In the genomic region with DNA sequence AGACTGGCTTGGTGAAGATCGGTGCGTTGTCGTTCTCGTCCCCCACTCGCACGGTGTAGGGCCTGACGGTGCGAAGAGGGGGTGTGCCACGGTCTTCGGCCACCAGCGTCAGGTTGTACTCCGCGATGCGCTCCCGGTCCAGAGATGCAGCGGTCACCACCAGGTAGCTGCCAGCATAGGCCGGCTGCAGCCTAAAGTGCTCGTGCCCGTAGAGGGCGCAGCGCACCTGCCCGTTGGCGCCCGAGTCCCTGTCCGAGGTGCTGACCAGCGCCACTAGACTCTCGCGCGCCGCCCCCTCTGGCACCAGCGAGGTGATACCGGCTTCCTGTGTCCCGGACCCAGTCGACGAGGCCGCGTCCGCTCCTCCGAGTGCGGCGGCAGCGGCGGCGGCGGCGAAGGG, we compare ENCODE assay signal across 8 mouse cellular contexts. TPM values are rescaled to one million over a fixed set of nuclear protein-coding genes. Genes with fewer than 3 reads are reported as not detected.
DNase-seq lines count a peak whose midpoint lies in the region; ATAC-seq and TF ChIP-seq lines count a peak whose summit lies in the region.

No protein-coding gene starts in this region.

- no peak for TF ChIP-seq EP300 in stomach, postnatal 0 days (optimal IDR thresholded peaks at IDR 0.05)

- H3K36me3 ChIP-seq in embryonic facial prominence, embryonic 14.5 days (ENCODE audit: control insufficient read depth, insufficient read depth, low read length) = no peaks in the 10 kb centered on the region
- H3K36me3 ChIP-seq in heart, embryonic 10.5 days = no peaks in the 10 kb centered on the region
- H3K36me3 ChIP-seq in midbrain, postnatal 0 days (ENCODE audit: insufficient read depth, low read length) = no peaks in the 10 kb centered on the region
- H3K36me3 ChIP-seq in stomach, postnatal 0 days (ENCODE audit: control insufficient read depth, insufficient read depth, low read length) = no peaks in the 10 kb centered on the region

- H3K27me3 ChIP-seq in embryonic facial prominence, embryonic 14.5 days (replicated peaks; ENCODE audit: control insufficient read depth, insufficient read depth, low read length) = peaks cover 91% of the 10 kb centered on the region
- peaks cover 89% of the 10 kb centered on the region for H3K27me3 ChIP-seq in heart, embryonic 10.5 days (ENCODE audit: insufficient read depth, poor library complexity, severe bottlenecking)
- no peaks in the 10 kb centered on the region; the same call in 1 of the 2 replicates for H3K27me3 ChIP-seq in midbrain, postnatal 0 days (ENCODE audit: insufficient read depth, low read length)
- peaks cover 24% of the 10 kb centered on the region; the same call in 1 of the 2 replicates for H3K27me3 ChIP-seq in stomach, postnatal 0 days (ENCODE audit: control insufficient read depth, insufficient read depth, low read length)

- no peak overlapping the region; the same call in 1 of the 2 replicates for H3K9ac ChIP-seq in embryonic facial prominence, embryonic 14.5 days (ENCODE audit: low read depth, low read length)
- H3K9ac ChIP-seq in midbrain, postnatal 0 days (replicated peaks; ENCODE audit: low read length, poor library complexity, severe bottlenecking) = peak overlapping the region; percentile 75
- H3K9ac ChIP-seq in stomach, postnatal 0 days (ENCODE audit: low read length) = no peak overlapping the region

- ATAC-seq in embryonic facial prominence, embryonic 14.5 days (ENCODE audit: low read depth) = peak; percentile 23; the same call in 1 of the 2 replicates
- ATAC-seq in midbrain, postnatal 0 days (ENCODE audit: low FRiP score) = peak; percentile 17; the same call in 1 of the 2 replicates
- ATAC-seq in stomach, postnatal 0 days (ENCODE audit: low FRiP score, low TSS enrichment) = peak; percentile 83

- peaks cover 24% of the 10 kb centered on the region for H3K4me1 ChIP-seq in embryonic facial prominence, embryonic 14.5 days (ENCODE audit: control insufficient read depth, insufficient read depth, low read length)
- peaks cover 50% of the 10 kb centered on the region for H3K4me1 ChIP-seq in heart, embryonic 10.5 days
- peaks cover 17% of the 10 kb centered on the region for H3K4me1 ChIP-seq in midbrain, postnatal 0 days (ENCODE audit: insufficient read depth, low read length)
- H3K4me1 ChIP-seq in stomach, postnatal 0 days (replicated peaks; ENCODE audit: control insufficient read depth, insufficient read depth) = peaks cover 5% of the 10 kb centered on the region

- H3K4me2 ChIP-seq in embryonic facial prominence, embryonic 14.5 days (ENCODE audit: low read depth, low read length) = peak overlapping the region; percentile 76
- H3K4me2 ChIP-seq in midbrain, postnatal 0 days (ENCODE audit: low read depth, low read length, poor library complexity, severe bottlenecking) = peak overlapping the region; percentile 72
- peak overlapping the region; percentile 59 for H3K4me2 ChIP-seq in stomach, postnatal 0 days (replicated peaks; ENCODE audit: low read depth)

- no peaks in the 10 kb centered on the region for H3K9me3 ChIP-seq in embryonic facial prominence, embryonic 14.5 days (ENCODE audit: control insufficient read depth, low read length)
- no peaks in the 10 kb centered on the region for H3K9me3 ChIP-seq in heart, embryonic 10.5 days
- no peaks in the 10 kb centered on the region for H3K9me3 ChIP-seq in midbrain, postnatal 0 days (ENCODE audit: low read length)
- no peaks in the 10 kb centered on the region for H3K9me3 ChIP-seq in stomach, postnatal 0 days (ENCODE audit: control insufficient read depth, low read length)

- 3% methylated on average over 16 of the region's 46 CpGs for WGBS in embryonic facial prominence, embryonic 14.5 days
- WGBS in heart, embryonic 10.5 days = 1% methylated on average over 46 of the region's 46 CpGs
- under 1% methylated on average over 30 of the region's 46 CpGs for WGBS in midbrain, postnatal 0 days
- WGBS in stomach, postnatal 0 days = 1% methylated on average over 46 of the region's 46 CpGs

- peak; percentile 56 for DNase-seq in layer of hippocampus, adult 11-12 months (ENCODE audit: low spot score)
- no peak for DNase-seq in layer of hippocampus, adult 9-11 months
- DNase-seq in embryonic facial prominence, embryonic 14.5 days (ENCODE audit: low spot score) = peak; percentile 79
- DNase-seq in heart, embryonic 10.5 days (ENCODE audit: low spot score) = peak; percentile 87
- peak; percentile 67 to 85 for DNase-seq in kidney, adult 8-10 months
- peak; percentile 71 for DNase-seq in liver
- peak; percentile 81 for DNase-seq in midbrain, postnatal 0 days (ENCODE audit: low spot score)
- peak; percentile 90 for DNase-seq in stomach, postnatal 0 days (ENCODE audit: low spot score)

- peak; percentile 81 for TF ChIP-seq CTCF in midbrain, postnatal 0 days (IDR thresholded peaks at IDR 0.05)
- peak; percentile 96 for TF ChIP-seq CTCF in stomach, postnatal 0 days (IDR thresholded peaks at IDR 0.05; ENCODE audit: low read depth)

- H3K4me3 ChIP-seq in embryonic facial prominence, embryonic 14.5 days (ENCODE audit: low read depth, low read length) = peak overlapping the region; percentile 42
- peak overlapping the region; percentile 53 for H3K4me3 ChIP-seq in heart, embryonic 10.5 days
- H3K4me3 ChIP-seq in midbrain, postnatal 0 days (ENCODE audit: low read depth, low read length) = peak overlapping the region; percentile 68
- peak overlapping the region; percentile 33 for H3K4me3 ChIP-seq in stomach, postnatal 0 days (ENCODE audit: low read depth, low read length)

- no peak overlapping the region for H3K27ac ChIP-seq in embryonic facial prominence, embryonic 14.5 days (replicated peaks; ENCODE audit: low read depth, low read length)
- H3K27ac ChIP-seq in heart, embryonic 10.5 days = no peak overlapping the region
- H3K27ac ChIP-seq in midbrain, postnatal 0 days (ENCODE audit: low read depth, low read length) = peak overlapping the region; percentile 87
- no peak overlapping the region for H3K27ac ChIP-seq in stomach, postnatal 0 days (replicated peaks)

RNA-seq across cellular contexts. Expression of a gene that starts 1.5 kb away (rescaled TPM):
- polyA plus RNA-seq in embryonic facial prominence, embryonic 14.5 days (2014; fragmentation: Nextera tagmentation; extraction: Ambion mirVana) = 2.1 and 3.1 TPM in 2 replicates
- 0.09 and 0.50 TPM in 2 replicates for polyA plus RNA-seq in heart, embryonic 10.5 days (2016; fragmentation: Nextera tagmentation; extraction: Ambion mirVana)
- total RNA-seq in midbrain, postnatal 0 days (2014; rRNA removed) = 149 and 150 TPM in 2 replicates
- 49.3 and 50.2 TPM in 2 replicates for polyA plus RNA-seq in midbrain, postnatal 0 days (2015; fragmentation: Nextera tagmentation; extraction: Ambion mirVana)
- polyA plus RNA-seq in stomach, postnatal 0 days (2015; fragmentation: Nextera tagmentation; extraction: Ambion mirVana) = 0.97 and 1.6 TPM in 2 replicates

Comparison
In these comparisons a context has a peak if more than half of its experiments do, and no peak if none do; other contexts are left out.
1. ATAC-seq: peak in every context shown above with its lines; median percentile 83 in stomach, postnatal 0 days; 23 in embryonic facial prominence, embryonic 14.5 days; 17 in midbrain, postnatal 0 days.
2. RNA of a gene that starts 1.5 kb away (polyA plus RNA-seq): 49.3 to 50.2 TPM in midbrain, postnatal 0 days; 2.1 to 3.1 TPM in embryonic facial prominence, embryonic 14.5 days, 0.97 to 1.6 TPM in stomach, postnatal 0 days and 0.09 to 0.50 TPM in heart, embryonic 10.5 days; every median in the first group is over 10 times any median in the second.
3. Peak in every context shown above with its lines, with median percentiles within 50 percentile points of each other: H3K4me2 ChIP-seq and H3K4me3 ChIP-seq.